Mouse (Mus musculus) urinary bladder, adult 18-20 months (tissue): ENCODE measurements around the gene Grik5.

Experiments
- DNase-seq, 2 experiments: peaks; one replicate each; pipeline ENCODE4 v3.0.0; 2022; ENCODE audit warnings: low spot score in 2 of 2, mixed read lengths in 2 of 2

Gene Grik5

GRCm38 (mm10) chr7:24985799-24986198 lies 86.3 kb downstream of the Grik5 start:
- no peak for DNase-seq

- no peak for DNase-seq
Measured at GRCm38 (mm10) chr7:24984307-24984706, 87.8 kb downstream of the Grik5 start.

- no peak for DNase-seq
Measured at GRCm38 (mm10) chr7:24983396-24983795, 88.8 kb downstream of the Grik5 start.

- DNase-seq, result no peak
Measured at GRCm38 (mm10) chr7:24980439-24980838, 91.7 kb downstream of the Grik5 start.

GRCm38 (mm10) chr7:24978781-24979180 lies 93.4 kb downstream of the Grik5 start:
- no peak for DNase-seq

- DNase-seq, result peak in 1 of 2 experiments; percentile 14
Measured at GRCm38 (mm10) chr7:24974893-24975595, 97.1 kb downstream of the Grik5 start.

GRCm38 (mm10) chr7:24973902-24974301 lies 98.2 kb downstream of the Grik5 start:
- no peak for DNase-seq

GRCm38 (mm10) chr7:24973208-24973607 lies 98.9 kb downstream of the Grik5 start:
- DNase-seq, result no peak

GRCm38 (mm10) chr7:24971972-24972893 lies 99.9 kb downstream of the Grik5 start, which contains the start of gene Rabac1:
Gene Rabac1, minus strand, starts transcription at chr7:24972754.
- DNase-seq, result peak; percentile 92 to 96

- DNase-seq, result peak in 1 of 2 experiments; percentile 26
Measured at GRCm38 (mm10) chr7:24971261-24971971, 100.7 kb downstream of the Grik5 start.

GRCm38 (mm10) chr7:24970341-24970740 lies 101.8 kb downstream of the Grik5 start:
- DNase-seq, result no peak

GRCm38 (mm10) chr7:24969805-24970204 lies 102.3 kb downstream of the Grik5 start:
- DNase-seq, result no peak

- DNase-seq, result no peak
Measured at GRCm38 (mm10) chr7:24968463-24968862, 103.7 kb downstream of the Grik5 start.

GRCm38 (mm10) chr7:24967966-24968365 lies 104.2 kb downstream of the Grik5 start:
- DNase-seq, result no peak

- peak; percentile 64 to 69 for DNase-seq
Measured at GRCm38 (mm10) chr7:24964897-24965535, 107.1 kb downstream of the Grik5 start.

- no peak for DNase-seq
Measured at GRCm38 (mm10) chr7:24964288-24964687, 107.9 kb downstream of the Grik5 start.
